Mouse (Mus musculus): ENCODE data around the gene Igfbpl1. TPM values are rescaled to one million over a fixed set of nuclear protein-coding genes. Genes with fewer than 3 reads are reported as not detected.
A peak's percentile ranks its signal among the peaks of the same experiment; 100 is the strongest.

Igfbpl1 gene
- 202 and 210 TPM in 2 replicates for polyA plus RNA-seq (2014; fragmentation: Nextera tagmentation; extraction: Ambion mirVana)

DNA sequence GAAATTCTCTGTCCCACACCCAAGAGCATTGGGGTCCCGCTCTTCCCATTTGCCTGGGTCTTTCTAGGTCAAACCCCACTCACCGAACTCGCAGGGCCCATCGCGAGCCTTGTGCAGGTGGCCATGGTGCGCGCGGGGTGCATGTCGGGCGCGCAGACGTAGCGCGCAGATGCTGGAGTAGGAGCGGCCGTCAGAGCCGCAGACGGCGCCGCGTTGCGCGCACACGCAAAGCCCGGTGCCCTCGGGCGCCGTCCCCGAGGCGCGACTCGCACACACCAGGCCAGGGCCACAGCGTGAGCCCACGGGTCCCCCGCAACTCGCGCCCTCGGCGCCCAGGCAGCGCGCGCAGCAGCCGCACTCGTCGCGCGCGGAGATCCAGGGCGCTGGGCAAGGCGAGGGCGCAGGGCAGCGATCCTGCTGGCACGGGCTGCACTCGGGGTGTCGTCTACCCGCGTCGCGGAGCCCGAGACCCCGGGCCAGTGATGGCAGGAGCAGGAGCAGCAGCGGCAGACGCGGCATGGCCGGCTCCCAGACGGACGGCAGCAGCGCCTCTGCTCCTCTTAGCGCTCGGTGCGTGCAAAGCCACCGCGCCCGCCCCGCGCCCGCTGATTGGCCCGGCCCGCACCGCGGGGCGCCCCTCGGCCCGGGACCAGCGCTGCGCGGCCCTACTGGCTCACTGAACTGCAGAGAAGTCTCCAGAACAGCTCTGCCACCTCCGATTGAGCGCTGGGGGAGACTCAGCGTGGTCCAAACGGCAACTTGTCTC lies at the start of gene Igfbpl1:
Gene Igfbpl1, minus strand, starts transcription at position 649 of the 766 bp plus-strand sequence.
- H3K27me3 ChIP-seq (replicated peaks; ENCODE audit: control insufficient read depth, insufficient read depth, low read length): 0 out of 2 replicates have a peak, but pooled peaks cover 3% of the 10 kb centered on the region
- DNase-seq (ENCODE audit: low spot score) (peak; percentile 80), ATAC-seq (peak; percentile 57)
- H3K4me2 ChIP-seq (ENCODE audit: low read length): peak within 1 kb of the TSS; percentile 71
- peak within 1 kb of the TSS; percentile 78 for H3K4me3 ChIP-seq (ENCODE audit: low read depth, low read length)
- under 1% methylated on average over 79 of the region's 91 CpGs for WGBS
- 0 out of 2 replicates have a peak, but pooled peaks cover 3% of the 10 kb centered on the region for H3K36me3 ChIP-seq (ENCODE audit: control insufficient read depth, insufficient read depth, low read length)
- H3K9me3 ChIP-seq (replicated peaks; ENCODE audit: control insufficient read depth, low read length): no peaks in the 10 kb centered on the region
- H3K9ac ChIP-seq (ENCODE audit: low read length): peak within 1 kb of the TSS; percentile 97
- peak within 1 kb of the TSS; percentile 100 for H3K27ac ChIP-seq (ENCODE audit: low read depth, low read length)
- H3K4me1 ChIP-seq (ENCODE audit: control insufficient read depth, insufficient read depth, low read length): peaks cover 37% of the 10 kb centered on the region

DNA sequence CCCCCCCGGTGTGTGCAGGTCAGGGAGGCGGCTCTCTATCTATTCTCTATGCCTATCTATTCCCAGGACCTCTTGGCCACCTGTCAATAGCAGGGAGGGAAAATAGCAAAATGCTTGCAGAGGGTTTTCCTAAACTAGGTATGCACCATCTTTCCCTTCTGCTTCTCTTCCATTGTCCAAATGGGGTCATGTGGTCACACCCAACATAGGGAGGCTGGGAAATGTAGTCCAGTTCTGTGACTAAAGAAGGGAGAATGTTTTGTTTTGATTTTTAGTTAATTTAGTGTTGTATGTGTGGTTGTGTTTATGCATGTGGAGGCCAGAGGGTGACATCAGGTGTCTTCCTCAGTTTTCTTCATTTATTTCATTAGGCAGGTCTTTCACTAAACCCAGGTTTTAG lies 45.4 kb upstream of the Igfbpl1 start:
- no peaks in the 10 kb centered on the region; the same call in 1 of the 2 replicates for H3K9me3 ChIP-seq (replicated peaks; ENCODE audit: control insufficient read depth, low read length)
- H3K36me3 ChIP-seq (ENCODE audit: control insufficient read depth, insufficient read depth, low read length): no peaks in the 10 kb centered on the region
- H3K27me3 ChIP-seq (replicated peaks; ENCODE audit: control insufficient read depth, insufficient read depth, low read length): no peaks in the 10 kb centered on the region
- no peak overlapping the region for H3K4me2 ChIP-seq (ENCODE audit: low read length)
- H3K4me3 ChIP-seq (ENCODE audit: low read depth, low read length): no peak overlapping the region
- H3K9ac ChIP-seq (ENCODE audit: low read length): no peak overlapping the region
- 90% methylated on average over 2 of the region's 2 CpGs for WGBS
- no peak for DNase-seq (ENCODE audit: low spot score)
- no peak for ATAC-seq
- no peaks in the 10 kb centered on the region for H3K4me1 ChIP-seq (ENCODE audit: control insufficient read depth, insufficient read depth, low read length)
- no peak overlapping the region for H3K27ac ChIP-seq (ENCODE audit: low read depth, low read length)

DNA sequence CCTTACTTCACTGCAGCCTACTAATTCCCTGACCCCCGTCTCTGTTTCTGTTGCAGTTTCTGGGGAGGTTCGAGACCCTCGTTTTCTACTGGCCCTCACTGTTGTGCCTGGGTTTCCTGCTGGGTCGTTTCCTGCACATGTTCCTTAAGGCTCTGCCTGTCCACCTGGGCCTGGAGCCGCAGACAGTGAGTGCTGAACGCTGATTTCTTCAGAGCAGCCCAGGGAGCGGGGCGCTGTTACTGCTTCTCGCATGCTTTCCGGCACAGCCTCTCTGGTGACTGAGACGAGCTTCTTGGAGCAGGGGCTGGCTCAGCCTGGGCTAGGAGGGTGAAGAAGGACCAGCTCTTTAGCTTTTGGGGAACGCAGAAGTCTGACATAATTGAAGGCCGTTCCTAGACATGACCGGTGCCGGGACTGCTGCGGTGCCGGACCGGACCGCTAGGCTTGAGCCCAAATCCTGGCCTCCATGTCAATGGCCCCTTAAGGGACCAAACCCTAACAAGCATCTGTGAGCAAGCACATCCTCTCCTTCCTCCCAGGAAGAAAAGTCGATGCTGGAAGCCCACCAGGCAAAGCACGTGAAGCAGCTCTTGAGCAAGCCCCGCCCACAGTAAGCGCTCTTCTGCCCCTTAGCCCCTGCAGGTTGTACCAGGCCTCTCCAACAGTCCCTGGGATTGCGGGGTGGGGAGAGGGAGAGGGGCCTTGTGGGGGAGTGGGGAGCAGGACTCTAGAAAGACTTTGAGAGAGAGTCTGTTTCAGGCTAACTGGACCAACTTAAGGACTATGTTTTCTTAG lies 42.5 kb upstream of the Igfbpl1 start:
- no peaks in the 10 kb centered on the region for H3K4me1 ChIP-seq (ENCODE audit: control insufficient read depth, insufficient read depth, low read length)
- H3K27me3 ChIP-seq (replicated peaks; ENCODE audit: control insufficient read depth, insufficient read depth, low read length): no peaks in the 10 kb centered on the region
- no peak for ATAC-seq
- H3K9me3 ChIP-seq (replicated peaks; ENCODE audit: control insufficient read depth, low read length): no peaks in the 10 kb centered on the region
- no peak for DNase-seq (ENCODE audit: low spot score)
- H3K4me2 ChIP-seq (ENCODE audit: low read length): 0 out of 2 replicates have a peak overlapping the region, but pooled peaks have one; percentile 18
- 22% methylated on average over 24 of the region's 24 CpGs for WGBS
- H3K4me3 ChIP-seq (ENCODE audit: low read depth, low read length): no peak overlapping the region
- no peaks in the 10 kb centered on the region for H3K36me3 ChIP-seq (ENCODE audit: control insufficient read depth, insufficient read depth, low read length)
- no peak overlapping the region for H3K9ac ChIP-seq (ENCODE audit: low read length)
- no peak overlapping the region for H3K27ac ChIP-seq (ENCODE audit: low read depth, low read length)

DNA sequence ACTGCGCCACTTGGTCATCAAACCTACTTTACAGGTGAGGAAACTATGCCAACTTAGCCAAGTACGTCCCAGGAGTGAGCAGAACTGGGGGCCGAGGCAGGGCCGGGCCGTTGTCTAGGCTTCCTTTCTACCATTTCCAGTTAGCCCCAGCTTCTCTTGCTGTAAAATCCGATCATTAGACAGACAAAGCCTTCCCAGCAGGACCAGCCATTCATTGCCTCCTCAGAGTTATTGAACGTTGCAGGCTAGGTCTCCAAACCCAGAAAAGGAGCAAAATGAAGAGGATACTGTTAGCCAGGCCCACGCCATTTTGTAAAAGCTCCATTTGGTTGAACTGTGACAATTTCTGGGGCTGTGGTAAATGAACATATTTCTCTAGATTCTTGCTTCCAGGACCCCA lies 40.7 kb upstream of the Igfbpl1 start:
- Histone ChIP-seq H3K4me3 (ENCODE audit: low read depth, low read length) (no peak overlapping the region), H3K4me1 (ENCODE audit: control insufficient read depth, insufficient read depth, low read length) (no peaks in the 10 kb centered on the region), H3K4me2 (ENCODE audit: low read length) (no peak overlapping the region), H3K27ac (ENCODE audit: low read depth, low read length) (no peak overlapping the region), H3K36me3 (ENCODE audit: control insufficient read depth, insufficient read depth, low read length) (no peaks in the 10 kb centered on the region), H3K9ac (ENCODE audit: low read length) (no peak overlapping the region), H3K9me3 (replicated peaks; ENCODE audit: control insufficient read depth, low read length) (no peaks in the 10 kb centered on the region), H3K27me3 (replicated peaks; ENCODE audit: control insufficient read depth, insufficient read depth, low read length) (no peaks in the 10 kb centered on the region)
- 48% methylated on average over 8 of the region's 8 CpGs for WGBS
- DNase-seq (ENCODE audit: low spot score) (no peak), ATAC-seq (no peak)

DNA sequence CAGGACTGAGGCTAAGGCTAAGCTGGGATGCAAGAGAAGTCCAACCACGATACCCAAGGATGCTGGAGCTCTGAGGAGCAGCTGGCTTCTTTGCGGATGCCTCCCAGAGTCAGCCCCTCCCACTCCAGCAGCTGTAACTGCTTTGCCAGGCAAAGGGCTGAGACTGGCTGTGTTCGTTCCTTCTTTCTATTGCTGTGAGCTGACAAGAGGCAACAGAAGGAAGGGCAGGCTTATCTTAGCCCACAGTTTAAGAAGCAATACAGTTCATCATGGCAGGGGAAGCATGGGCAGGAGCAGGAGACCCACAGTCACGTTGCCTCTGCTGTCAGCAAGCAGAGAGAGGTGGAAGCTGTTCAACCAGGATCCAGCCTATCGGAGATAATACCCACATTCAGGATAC lies 34.4 kb upstream of the Igfbpl1 start:
- ATAC-seq: no peak
- Histone ChIP-seq H3K4me3 (ENCODE audit: low read depth, low read length) (no peak overlapping the region), H3K27ac (ENCODE audit: low read depth, low read length) (no peak overlapping the region), H3K27me3 (replicated peaks; ENCODE audit: control insufficient read depth, insufficient read depth, low read length) (no peaks in the 10 kb centered on the region), H3K36me3 (ENCODE audit: control insufficient read depth, insufficient read depth, low read length) (no peaks in the 10 kb centered on the region), H3K4me2 (ENCODE audit: low read length) (no peak overlapping the region), H3K9ac (ENCODE audit: low read length) (no peak overlapping the region), H3K4me1 (ENCODE audit: control insufficient read depth, insufficient read depth, low read length) (no peaks in the 10 kb centered on the region), H3K9me3 (replicated peaks; ENCODE audit: control insufficient read depth, low read length) (no peaks in the 10 kb centered on the region)
- peak; percentile 24 for DNase-seq (ENCODE audit: low spot score)
- 62% methylated on average over 5 of the region's 5 CpGs for WGBS

DNA sequence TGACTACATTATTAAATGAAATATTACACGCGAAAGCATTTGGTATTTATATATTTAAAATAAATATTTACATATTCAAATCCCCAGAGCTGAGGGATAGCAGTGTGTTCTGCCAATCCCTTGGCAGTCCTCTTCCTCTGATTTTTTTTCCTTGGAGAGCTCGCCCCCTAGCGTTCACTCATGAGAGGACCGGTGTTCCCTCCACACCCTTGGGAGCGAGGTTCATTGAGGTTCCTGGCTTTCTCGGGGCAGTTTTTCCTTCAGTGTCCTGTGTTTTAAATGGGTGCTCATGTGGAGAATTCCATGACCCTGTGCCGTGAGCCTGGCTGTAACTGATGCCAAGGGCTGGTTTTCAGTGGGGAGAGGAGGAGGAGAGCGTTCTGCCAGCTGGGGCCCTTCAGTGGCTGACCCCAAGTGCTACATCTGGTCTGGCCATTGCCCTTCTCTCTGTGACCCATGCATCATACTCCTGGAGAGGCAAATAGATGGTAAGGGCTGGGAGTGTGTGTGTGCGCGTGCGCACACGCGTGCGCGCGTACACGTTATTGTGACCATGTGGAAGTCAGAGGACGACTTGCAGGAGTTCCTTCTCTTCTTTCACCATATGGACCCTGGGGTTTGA lies 29.2 kb upstream of the Igfbpl1 start:
- DNase-seq (ENCODE audit: low spot score) (peak; percentile 89), ATAC-seq (peak; percentile 80)
- 51% methylated on average over 19 of the region's 19 CpGs for WGBS

DNA sequence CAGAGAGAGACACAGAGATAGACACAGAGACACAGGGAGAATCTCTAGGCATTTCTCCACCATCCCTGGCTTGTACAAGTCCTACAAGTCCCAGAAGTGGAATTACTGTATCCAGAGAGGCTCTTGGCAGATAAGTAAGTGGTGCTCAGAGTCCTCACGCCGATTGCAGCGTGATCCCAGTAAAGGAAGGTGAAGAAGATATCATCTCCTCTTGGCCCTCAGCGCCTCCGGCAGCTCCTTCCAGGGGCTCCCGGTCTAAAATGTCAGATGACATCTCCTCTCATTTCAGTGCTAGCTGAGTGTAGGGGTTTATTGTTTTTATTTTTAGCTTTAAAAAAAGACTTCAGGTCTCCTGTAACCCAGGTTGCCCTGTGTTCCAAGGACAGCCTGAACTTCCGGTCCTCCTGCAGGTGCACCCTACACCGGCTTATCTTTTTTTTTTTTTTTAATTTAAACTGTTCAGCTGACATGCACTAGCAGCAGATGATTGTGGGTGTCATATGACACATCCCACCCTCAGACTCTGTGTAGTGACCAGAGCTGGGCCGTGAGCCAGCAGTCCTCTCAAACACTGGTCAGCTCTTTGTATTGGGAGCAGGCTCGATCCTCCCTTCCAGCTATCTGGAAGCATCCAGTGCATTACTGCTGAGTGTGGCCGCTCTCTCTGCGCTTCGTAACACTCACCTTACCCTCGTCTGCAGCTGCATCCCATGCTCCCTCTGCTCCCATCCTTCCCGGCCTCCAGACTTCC lies 26.9 kb upstream of the Igfbpl1 start:
- DNase-seq (ENCODE audit: low spot score) (no peak), ATAC-seq (no peak)
- Histone ChIP-seq H3K9me3 (replicated peaks; ENCODE audit: control insufficient read depth, low read length) (no peaks in the 10 kb centered on the region), H3K36me3 (ENCODE audit: control insufficient read depth, insufficient read depth, low read length) (no peaks in the 10 kb centered on the region), H3K9ac (ENCODE audit: low read length) (no peak overlapping the region), H3K27ac (ENCODE audit: low read depth, low read length) (no peak overlapping the region), H3K4me3 (ENCODE audit: low read depth, low read length) (no peak overlapping the region), H3K4me2 (ENCODE audit: low read length) (no peak overlapping the region), H3K27me3 (replicated peaks; ENCODE audit: control insufficient read depth, insufficient read depth, low read length) (no peaks in the 10 kb centered on the region), H3K4me1 (ENCODE audit: control insufficient read depth, insufficient read depth, low read length) (no peaks in the 10 kb centered on the region; the same call in 1 of the 2 replicates)
- WGBS: 85% methylated on average over 15 of the region's 15 CpGs

More for the DNA sequence above, 29.2 kb upstream of the Igfbpl1 start:
- no peak overlapping the region for H3K4me3 ChIP-seq (ENCODE audit: low read depth, low read length)
- H3K36me3 ChIP-seq (ENCODE audit: control insufficient read depth, insufficient read depth, low read length): no peaks in the 10 kb centered on the region
- no peak overlapping the region for H3K27ac ChIP-seq (ENCODE audit: low read depth, low read length)
- no peaks in the 10 kb centered on the region for H3K4me1 ChIP-seq (ENCODE audit: control insufficient read depth, insufficient read depth, low read length)
- H3K27me3 ChIP-seq (replicated peaks; ENCODE audit: control insufficient read depth, insufficient read depth, low read length): no peaks in the 10 kb centered on the region
- no peak overlapping the region for H3K9ac ChIP-seq (ENCODE audit: low read length)
- H3K9me3 ChIP-seq (replicated peaks; ENCODE audit: control insufficient read depth, low read length): no peaks in the 10 kb centered on the region
- H3K4me2 ChIP-seq (ENCODE audit: low read length): no peak overlapping the region

DNA sequence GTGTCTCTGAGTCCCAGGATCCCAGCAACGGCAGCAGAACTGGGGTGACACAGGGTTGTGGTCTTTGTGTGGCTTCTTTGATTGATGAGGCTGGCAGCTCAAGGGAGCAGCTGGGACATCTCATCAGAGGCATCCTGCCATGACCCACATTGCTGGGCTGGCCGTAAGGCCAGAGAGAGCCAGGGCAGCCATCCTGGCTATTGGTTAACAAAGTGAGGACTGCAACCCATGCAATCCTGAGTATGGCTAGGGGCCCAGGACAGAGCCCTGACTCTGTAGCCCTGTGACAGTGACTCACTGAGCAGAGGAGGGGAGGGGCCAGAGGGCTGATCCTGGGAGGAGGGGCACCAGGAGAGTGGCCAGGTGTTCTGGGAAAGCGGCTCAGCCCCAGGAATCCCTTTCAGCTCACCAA lies 24.9 kb upstream of the Igfbpl1 start:
- Histone ChIP-seq H3K4me3 (ENCODE audit: low read depth, low read length) (no peak overlapping the region), H3K27ac (ENCODE audit: low read depth, low read length) (no peak overlapping the region), H3K36me3 (ENCODE audit: control insufficient read depth, insufficient read depth, low read length) (no peaks in the 10 kb centered on the region), H3K9me3 (replicated peaks; ENCODE audit: control insufficient read depth, low read length) (no peaks in the 10 kb centered on the region), H3K9ac (ENCODE audit: low read length) (no peak overlapping the region), H3K27me3 (replicated peaks; ENCODE audit: control insufficient read depth, insufficient read depth, low read length) (no peaks in the 10 kb centered on the region), H3K4me1 (ENCODE audit: control insufficient read depth, insufficient read depth, low read length) (no peaks in the 10 kb centered on the region; the same call in 1 of the 2 replicates), H3K4me2 (ENCODE audit: low read length) (no peak overlapping the region)
- ATAC-seq: no peak
- DNase-seq (ENCODE audit: low spot score): no peak
- 50% methylated on average over 3 of the region's 3 CpGs for WGBS

Measured in forebrain, embryonic 14.5 days (tissue).